Mouse (Mus musculus): ENCODE measurements around the gene Glo1.

Glo1 gene

DNA sequence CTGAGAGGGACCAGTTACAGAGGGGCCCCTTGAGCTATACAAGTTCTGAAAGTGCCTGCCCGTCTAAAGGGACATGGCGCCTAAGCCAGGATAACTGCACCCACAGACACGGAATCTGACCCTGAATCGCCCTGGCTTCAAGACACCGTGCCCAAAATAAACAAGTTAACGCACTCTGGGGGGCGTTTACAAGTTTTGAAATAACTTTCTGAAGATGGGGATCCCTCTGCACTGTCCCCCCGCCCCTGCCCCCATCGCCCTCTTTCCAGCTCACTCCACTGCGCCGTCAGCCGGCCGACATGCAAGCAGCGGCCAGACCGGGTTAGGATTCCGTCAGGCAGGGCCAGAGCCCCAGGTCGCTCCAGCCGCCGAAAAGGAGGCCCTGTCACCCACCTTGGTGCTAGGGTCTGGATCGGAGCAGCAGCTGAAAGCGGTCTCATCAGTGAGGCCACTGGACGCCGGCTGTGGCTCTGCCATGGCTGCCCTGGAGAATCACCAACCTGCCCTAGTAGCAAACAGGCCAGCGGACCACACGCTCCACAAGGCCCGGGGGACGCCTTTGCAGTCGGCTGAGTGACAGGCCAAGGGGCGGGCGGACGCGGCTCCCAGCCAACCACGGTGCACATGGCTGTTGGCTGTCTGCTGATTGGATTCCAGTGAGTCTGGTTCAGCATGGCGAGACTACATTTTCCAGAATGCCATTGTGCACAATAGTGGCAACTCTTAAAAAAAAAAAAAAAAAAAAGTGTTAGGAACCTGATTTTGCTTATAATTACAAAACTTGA is 14.4 kb downstream of the Glo1 start:
- peak; percentile 99 for DNase-seq (ENCODE audit: low read depth, low spot score)

DNA sequence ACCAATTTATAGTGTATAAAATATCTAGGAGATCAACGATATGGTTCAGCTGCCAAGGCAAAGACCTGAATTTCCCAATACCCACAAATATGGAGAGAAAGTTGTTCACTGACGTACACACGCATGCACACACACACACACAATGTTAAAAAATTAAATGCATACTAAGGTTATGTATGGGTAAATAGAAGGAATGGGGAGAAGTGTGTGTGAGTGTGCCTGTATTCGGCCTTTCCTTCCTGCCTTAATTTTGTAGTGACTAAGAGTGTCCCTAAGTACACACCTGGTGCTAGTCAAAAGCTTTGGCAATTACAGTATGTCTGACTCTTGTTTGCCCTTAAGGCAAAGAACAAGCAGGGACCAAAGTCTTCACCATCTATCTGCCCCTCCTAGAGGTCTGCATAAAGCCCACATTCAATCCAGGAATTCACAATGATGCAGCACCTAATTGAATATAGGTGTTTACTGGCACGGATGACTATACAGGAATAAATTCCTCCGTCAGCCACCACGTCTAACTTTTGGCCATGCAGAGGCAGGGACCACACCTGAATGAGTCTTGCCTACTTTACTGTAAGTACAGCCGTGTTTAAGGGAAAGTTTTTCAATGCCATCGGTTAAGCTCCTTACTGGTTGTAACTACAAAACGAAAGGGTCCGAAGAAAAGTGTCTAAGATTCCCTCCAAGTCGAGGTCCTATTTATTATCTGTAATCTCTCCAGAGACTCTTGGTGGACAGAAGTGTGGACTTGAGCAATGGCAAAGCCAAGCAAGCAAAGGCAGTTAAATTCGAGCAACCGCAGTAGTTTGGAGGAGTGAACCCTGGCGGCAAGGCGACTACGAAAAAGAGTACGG is 15.2 kb downstream of the Glo1 start:
- no peak for DNase-seq (ENCODE audit: low read depth, low spot score)

DNA sequence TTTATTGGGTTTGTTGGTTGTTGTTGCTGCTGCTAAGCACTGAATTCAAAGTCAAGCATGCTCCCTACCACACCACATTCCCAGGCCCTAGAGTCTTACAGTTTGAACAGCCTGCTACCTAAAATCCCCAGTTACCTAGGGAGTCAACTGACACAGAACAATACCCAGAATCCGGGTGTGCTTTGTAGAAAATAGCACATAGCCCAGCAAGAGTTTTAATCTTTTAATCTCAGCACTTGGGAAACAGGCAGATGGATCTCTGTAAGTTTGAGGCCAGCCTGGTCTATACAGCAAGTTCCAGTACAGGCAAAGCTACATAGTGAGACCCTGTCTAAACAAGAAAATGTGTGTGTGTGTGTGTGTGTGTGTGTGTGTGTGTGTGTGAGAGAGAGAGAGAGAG is 15.9 kb downstream of the Glo1 start:
- DNase-seq (ENCODE audit: low read depth, low spot score) = no peak

DNA sequence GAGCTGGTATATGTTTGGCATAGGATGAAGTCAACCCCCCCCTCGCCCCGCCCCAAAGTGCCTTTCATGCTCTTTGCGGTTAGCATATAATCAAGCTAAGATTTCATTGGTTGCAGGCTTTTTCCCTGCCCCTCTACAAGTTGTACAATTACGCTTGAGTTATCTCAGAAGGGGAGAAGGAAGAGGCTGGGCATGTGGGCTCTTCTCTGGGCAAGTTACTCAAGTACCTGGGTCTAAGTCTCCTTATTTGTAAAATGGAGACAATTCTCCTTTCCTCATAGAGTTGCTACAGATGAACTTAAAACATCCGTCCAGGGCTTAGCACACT is 16.7 kb downstream of the Glo1 start:
- DNase-seq (ENCODE audit: low read depth, low spot score) = no peak

DNA sequence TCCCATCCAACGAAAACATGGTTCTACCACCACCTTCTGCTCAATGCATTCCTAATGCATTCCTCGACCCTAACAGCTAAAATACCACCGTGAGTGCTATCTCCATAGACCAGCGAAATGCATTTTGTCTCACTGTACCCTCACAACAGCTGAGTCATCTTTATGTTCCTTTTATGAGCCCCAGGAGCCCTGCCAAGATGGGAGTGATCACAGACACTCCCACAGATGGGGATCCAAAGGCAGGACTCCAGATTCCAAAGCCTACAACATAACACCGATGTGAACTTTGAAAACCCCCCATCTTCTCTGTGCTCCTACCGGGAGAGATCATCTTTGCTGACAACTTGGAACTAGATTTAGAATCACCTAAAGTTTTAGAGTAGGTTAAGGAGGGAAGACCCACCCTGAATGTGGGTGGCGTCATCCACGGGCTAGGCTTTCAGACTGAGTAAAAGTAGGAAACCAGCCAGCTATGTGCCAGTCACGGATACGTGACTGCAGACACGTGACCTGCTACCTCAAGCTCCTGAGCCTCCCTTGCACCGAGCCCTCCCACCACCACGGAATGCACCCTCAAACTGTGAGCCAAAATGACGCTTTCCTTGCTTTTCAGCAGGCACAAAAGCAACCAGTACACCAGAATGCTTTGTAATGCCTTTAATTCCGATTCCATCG is 17.2 kb downstream of the Glo1 start:
- peak; percentile 68 for DNase-seq (ENCODE audit: low read depth, low spot score)

DNA sequence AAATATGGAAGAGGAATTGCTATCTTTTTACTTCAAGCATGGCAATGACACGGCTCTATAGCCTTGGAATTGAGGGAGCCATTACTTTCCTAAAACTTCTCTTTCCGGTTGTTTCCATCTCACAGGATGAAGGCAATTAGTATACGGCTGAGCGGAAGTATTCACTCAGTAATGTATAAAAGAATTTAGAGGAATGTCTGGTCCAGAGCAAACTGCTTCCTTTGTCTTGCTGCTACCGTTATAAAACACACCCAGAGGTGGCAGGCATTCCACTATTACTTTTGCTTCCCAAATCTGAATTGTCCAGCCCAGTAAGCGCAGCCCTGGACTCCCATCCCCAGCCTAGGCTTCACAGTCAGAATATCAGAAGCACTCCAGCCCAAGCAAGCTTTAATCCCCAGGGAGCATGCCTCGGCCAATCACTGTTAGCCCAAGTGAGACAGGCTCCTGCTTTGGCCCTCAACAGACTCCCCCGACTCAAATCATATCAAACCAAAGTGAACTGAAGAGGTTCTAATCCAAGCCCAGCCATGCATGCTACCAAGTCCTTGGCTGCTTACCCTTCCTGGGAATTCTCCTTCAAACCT is 18.7 kb downstream of the Glo1 start:
- DNase-seq (ENCODE audit: low read depth, low spot score) = no peak

DNA sequence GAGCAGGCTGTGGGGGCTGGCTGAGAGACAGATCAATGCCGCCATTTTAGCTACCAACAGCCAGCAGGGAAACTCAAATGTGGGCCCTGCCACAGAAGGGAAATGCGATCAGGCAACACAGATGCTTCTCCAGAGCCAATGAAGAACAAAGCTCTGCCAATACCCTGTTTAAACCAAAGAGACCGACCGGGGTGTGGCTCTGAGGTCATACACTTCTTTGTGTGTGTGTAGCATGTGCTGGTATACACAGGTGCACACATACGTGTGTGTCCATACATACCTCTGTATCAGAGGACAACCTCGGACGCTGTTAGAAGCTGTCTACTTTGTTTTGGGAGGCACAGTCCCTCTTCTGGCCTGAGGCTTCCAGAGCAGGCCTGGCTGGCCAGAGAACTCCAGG is 19.3 kb downstream of the Glo1 start:
- no peak for DNase-seq (ENCODE audit: low read depth, low spot score)

DNA sequence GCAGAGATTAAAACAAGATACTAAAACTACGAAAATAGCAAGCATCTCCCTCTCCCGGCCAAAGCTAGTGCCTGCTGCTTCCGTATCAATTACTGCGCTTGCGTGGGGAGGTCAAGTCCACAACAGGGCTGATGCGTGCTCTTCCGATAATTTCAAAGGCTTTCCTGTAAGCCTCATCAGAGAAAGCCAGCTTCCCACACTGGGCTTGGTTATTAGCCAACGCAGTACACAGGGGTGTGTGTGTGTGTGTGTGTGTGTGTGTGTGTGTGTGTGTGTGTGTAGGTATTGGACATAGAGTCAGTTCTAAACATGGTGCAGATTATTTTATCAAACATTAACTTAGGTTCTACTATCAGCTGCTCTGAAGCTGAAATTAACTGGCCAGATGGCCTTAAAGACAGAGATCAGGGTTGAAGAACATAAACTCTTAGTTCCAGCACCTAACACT is 20.0 kb downstream of the Glo1 start:
- DNase-seq (ENCODE audit: low read depth, low spot score) = peak; percentile 20

DNA sequence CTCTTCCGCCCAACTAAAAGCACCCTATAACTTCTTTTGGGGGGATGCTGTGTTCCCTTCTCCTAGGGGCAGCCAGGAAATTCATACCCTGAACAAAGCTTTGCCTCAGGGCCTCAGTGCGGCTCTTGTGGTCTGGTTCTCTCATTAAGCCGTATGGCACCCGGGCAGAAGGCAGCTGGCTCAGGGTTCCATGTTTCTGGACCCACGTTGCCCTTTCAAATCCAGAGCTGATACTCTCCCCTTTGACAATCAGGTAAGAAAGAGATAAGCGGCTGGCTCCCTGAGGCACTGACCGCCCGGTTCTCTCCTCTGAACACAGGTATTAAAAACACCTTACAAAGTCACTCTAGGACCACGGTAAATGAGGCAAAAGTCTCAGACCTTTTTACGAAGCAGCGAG is 20.5 kb downstream of the Glo1 start:
- no peak for DNase-seq (ENCODE audit: low read depth, low spot score)

DNA sequence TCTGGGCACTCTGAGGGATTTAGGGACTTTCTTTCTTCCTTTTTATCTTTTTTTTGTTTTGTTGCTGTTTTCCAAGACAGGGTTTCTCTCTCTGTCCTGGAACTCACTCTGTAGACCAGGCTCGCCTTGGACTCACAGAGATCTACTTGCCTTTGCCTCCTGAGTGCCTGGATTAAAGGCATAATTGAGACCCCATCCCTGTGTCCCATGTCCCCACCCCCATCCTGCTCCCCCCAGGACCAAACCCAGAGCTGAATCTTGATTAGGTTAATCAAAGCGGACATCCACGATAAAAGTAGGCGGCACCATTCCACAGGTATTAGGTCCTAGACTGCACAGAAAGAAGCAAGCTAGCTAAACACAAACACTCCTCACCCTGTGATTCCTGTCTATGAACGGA is 21.7 kb downstream of the Glo1 start:
- DNase-seq (ENCODE audit: low read depth, low spot score) = no peak

DNA sequence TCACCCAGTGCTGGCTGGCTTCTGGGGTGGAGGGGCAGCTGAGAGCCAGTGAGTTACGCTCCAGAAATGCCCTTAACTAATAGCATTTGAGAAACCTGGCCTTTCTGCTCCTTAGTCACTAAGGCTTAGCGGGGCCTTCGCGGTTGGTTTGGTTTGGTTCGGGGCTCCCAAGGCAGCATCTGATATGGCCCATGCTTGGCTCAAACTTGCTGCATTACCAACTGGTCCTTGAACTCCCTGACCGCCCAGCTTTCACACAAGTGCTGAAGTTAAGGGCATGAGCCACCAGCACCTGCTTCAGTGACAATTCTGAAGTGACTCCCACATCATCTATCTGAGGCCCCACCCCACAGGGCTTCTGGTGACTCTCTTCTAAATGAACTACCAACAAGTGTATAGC is 22.4 kb downstream of the Glo1 start:
- no peak for DNase-seq (ENCODE audit: low read depth, low spot score)

DNA sequence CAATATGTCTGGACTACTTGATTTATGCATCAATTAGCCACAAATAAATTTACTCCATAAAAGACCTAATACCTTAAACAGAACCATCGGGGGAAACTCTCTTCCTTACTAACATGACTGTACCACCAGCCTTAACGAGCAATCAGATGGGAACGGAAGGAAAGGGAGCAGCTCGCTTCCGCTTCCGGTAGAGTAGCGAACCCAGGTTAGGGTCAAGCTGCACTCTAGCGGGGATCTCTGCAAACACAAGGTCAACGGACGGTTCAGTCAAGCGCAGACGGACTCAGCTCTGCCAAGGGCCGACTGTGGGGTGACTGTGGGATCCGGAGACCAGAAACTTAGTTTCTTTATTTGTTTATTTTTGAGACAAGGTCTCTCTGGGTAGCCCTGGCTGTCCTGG is 24.5 kb downstream of the Glo1 start:
- no peak for DNase-seq (ENCODE audit: low read depth, low spot score)

DNA sequence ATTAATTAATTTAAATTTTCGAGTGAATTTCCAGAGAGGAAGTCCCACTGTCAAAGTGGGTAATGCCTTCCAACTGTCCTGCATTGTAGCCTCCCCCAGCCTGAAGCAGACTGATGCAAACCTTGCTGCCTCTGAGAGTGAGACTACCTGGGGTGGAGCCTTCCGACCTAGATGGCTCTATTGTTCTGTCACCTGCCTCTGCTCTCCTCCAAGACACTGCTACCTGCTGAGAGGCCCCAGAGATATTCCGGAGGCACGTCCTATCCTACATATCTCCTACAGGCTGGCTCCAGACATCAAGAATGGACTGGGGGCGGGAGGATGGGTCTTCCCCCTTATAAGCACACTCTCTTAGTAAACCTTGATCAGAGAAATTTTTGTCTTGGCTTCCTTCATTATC is 28.4 kb downstream of the Glo1 start:
- DNase-seq (ENCODE audit: low read depth, low spot score) = no peak

DNA sequence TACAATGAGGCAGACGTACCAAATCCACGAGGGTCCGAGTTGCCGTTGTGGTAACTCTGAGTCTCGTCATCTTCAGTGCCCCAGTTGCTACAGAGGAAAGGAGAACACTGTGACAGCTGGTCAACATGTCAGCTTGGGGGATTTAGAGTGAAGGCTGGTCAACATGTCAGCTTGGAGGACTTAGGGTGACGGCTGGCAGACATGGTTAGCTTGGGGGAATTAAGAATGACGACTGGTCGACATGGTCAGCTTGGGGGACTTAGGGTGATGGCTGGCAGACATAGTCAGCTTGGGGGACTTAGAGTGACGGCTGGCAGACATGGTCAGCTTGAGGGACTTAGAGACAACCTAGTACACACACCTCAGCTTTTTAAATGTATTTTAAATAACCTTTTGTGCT is 28.9 kb downstream of the Glo1 start:
- DNase-seq (ENCODE audit: low read depth, low spot score) = no peak

DNA sequence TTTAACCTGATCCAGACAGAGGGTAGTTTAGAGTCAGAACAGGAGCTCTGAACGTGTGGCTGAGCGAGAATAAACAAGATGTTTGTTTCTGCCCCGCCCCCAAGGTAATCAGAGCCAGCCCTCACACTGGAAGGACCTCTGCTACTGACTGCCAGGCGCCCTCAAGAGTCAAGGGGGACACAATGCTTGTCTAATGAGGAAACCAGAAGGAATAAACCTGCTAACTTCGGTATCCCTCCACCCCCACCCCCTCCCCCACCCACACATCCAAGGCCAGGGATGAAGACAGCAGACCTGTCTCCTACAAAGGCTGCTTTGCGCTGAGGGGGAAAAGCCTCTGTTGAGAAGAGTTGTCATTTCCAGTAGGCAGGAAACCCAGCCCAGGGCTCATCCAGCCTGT is 31.8 kb downstream of the Glo1 start:
- no peak for DNase-seq (ENCODE audit: low read depth, low spot score)

DNA sequence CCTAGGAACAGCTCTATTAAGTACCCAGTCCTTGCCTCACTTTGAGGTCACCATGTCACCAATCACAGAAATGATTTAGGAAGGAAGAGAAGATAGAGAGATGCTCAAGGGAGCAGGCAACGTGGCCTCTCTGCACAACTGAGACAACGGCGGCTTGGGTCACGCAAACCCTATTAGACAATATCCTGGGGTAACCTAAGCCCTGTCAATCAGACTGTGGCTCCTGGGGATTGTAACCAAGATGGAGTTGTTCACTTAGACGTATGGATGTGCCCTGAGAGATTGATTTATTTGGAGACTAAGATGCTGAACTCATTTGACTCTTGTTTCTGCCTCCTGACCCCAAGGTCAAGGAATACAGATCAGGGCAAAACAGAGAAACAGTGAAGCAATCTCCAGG is 32.3 kb downstream of the Glo1 start:
- no peak for DNase-seq (ENCODE audit: low read depth, low spot score)

DNA sequence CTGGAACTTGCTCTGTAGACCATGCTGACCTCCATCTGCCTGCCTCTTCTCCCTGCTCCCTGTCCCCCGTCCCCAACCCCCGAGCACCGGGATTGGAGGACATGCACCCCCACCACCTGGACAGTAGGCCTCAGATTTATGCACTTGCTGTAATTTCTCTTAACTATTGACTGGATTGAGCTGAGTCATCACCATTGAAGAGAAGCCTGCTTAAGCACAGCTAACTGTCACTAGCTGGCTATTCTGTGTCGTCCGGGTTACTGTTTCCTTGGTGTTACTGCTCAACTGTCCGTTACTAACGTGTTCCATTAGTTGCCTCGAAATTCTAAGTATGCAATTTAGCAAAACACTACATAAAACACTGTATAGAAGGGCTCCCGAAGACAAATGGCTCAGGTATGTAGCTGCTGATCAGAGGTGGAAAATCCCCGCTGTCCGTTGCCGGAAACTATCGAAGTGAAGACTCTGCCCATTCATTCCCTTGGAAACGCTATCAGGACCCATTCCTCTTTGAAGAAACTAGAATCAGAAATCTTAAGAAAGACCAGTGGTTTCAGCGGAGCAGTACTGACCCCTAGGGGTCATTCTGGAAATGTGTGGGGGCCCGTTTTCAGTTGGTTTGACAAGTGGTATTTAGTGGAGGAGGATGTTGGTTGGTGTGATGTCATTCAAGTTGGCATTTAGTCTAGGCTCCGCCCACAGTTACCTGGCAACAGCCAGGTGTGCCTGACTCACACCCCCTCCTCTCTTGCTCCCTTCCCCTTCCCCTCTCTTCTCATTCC is 36.1 kb downstream of the Glo1 start:
- peak; percentile 74 for DNase-seq (ENCODE audit: low read depth, low spot score)

DNA sequence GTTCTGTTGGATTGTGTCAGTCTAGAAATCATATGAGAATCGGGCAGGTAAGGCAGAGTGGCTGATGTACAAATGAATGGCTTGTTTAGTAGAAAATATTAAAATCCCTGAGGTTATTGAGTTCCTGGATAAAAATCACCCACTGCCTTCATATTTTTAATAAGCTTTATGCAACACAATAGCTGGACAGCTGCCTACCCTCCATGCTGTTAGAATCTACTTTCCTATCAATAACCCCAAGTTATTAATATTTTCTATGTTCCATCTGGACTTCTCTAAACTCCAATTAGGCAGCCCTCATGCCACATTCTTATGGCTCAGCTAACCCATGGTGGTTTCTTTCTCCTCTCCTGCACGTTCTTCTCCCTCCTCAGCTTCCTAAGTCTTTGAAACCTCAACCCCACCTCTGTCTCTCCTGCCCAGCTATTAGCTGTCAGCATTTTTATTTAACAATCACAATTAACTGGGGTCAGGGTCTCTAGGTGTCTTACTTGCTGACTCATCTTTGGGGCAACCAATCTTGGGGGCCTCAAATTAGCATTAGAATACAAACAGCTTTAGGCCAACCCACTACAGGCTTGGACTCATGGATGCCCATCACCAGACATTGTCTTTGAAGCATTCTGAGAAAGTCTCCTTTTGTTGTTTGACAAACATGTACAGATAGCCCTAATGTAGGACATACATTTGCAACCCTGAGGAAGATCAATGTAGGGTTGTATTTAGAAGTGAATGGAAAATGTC is 43.2 kb downstream of the Glo1 start:
- no peak for DNase-seq (ENCODE audit: low read depth, low spot score)

DNA sequence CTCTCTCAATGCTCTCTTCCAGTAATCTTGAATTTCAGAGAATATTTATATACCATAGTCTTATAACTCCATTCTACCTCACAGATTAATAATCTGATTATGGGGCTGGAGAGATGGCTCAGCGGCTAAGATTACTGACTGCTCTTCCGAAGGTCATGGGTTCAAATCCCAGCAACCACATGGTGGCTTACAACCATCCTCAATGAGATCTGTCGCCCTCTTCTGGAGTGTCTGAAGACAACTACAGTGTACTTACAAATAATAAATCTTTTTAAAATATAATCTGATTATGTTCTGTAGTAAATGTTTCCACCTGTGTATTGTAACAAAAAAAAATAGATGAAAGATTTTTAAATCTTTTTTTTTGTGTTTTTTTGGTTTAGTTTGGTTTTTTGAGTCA is 44.4 kb downstream of the Glo1 start:
- DNase-seq (ENCODE audit: low read depth, low spot score) = no peak

DNA sequence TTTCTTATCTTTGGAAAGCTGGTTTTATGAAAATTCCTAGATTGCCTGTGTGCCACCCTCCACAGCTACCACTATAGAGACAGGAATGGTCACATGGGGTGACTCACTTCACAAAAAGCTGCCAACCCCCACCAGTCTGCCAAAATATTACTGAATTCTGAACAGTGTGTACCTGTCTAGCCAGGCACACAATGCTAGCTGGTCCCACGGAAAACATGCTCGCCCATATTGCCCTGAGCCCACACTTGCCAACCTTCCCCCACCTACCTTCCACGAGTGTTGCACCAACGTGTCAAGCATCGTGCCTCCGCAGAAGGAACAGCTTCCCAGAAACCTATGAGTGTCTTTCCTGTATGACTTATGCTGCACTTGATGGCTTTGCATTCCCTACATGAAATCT is 45.5 kb downstream of the Glo1 start:
- DNase-seq (ENCODE audit: low read depth, low spot score) = peak; percentile 81

DNA sequence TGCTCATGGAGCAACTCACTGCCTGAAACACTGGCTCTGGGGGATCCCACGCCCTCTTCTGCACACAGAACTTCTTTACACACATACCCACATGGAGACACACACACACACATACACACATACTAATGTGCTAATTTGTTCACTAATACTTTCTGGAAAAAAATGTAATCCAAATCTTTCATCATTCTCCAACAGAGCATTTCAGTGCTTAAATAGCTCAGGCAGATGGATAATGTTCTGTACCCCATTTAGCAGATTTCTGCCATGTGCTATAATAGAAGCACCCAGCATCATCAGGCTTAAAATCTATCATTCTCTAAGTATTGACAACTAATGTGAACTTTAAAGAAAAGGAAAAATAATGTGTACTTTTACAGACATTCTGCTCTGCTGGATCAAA is 45.9 kb downstream of the Glo1 start:
- peak; percentile 49 for DNase-seq (ENCODE audit: low read depth, low spot score)

Data from brain, adult 2 months (tissue).